Mouse (Mus musculus): Measurements from ENCODE around the gene Gcdh. TPM values are rescaled to one million over a fixed set of nuclear protein-coding genes. Genes with fewer than 3 reads are reported as not detected.
A peak's percentile ranks its signal among the peaks of the same experiment; 100 is the strongest.
"Not testable (repeated sequence)": the region's sequence is repeated elsewhere in the genome, so short reads cannot be mapped to it uniquely, and the experiment has no call there.

The Gcdh gene
- total and polyA plus RNA-seq, 2 experiments: 560 to 2,081 TPM

- TF ChIP-seq CTCF (IDR thresholded peaks at IDR 0.05; ENCODE audit: low read depth, low read length): no peak
- Histone ChIP-seq H3K36me3 (ENCODE audit: control insufficient read depth, insufficient read depth, low read length) (no peaks in the 10 kb centered on the region), H3K9ac (ENCODE audit: low read depth, low read length) (peak overlapping the region; percentile 76), H3K79me2 (ENCODE audit: control insufficient read depth, insufficient read depth, low read length) (peaks cover 4% of the 10 kb centered on the region; the same call in 1 of the 2 replicates), H3K27me3 (ENCODE audit: control insufficient read depth, insufficient read depth, low read length) (no peaks in the 10 kb centered on the region), H3K27ac (replicated peaks; ENCODE audit: insufficient read depth, low read depth, low read length) (no peak overlapping the region), H3K4me3 (ENCODE audit: insufficient read depth, low read depth, low read length) (peak overlapping the region; percentile 72), H3K4me1 (ENCODE audit: control insufficient read depth, insufficient read depth, low read length) (peaks cover 11% of the 10 kb centered on the region; the same call in 1 of the 2 replicates)
- WGBS: 54% methylated on average over 20 of the region's 20 CpGs
- DNase-seq (ENCODE audit: extremely low read depth, low read depth, low spot score): no peak
These were observed 15.5 kb upstream of the Gcdh start for GRCm38 (mm10) chr8:84909162-84909767.

- Histone ChIP-seq H3K36me3 (ENCODE audit: control insufficient read depth, insufficient read depth, low read length) (no peaks in the 10 kb centered on the region), H3K27ac (replicated peaks; ENCODE audit: insufficient read depth, low read depth, low read length) (peak within 1 kb of the TSS; percentile 66), H3K9ac (ENCODE audit: low read depth, low read length) (peak within 1 kb of the TSS; percentile 76), H3K4me3 (ENCODE audit: insufficient read depth, low read depth, low read length) (peak within 1 kb of the TSS; percentile 72), H3K27me3 (ENCODE audit: control insufficient read depth, insufficient read depth, low read length) (no peaks in the 10 kb centered on the region), H3K79me2 (ENCODE audit: control insufficient read depth, insufficient read depth, low read length) (peaks cover 4% of the 10 kb centered on the region; the same call in 1 of the 2 replicates), H3K4me1 (ENCODE audit: control insufficient read depth, insufficient read depth, low read length) (peaks cover 8% of the 10 kb centered on the region; the same call in 1 of the 2 replicates)
- under 1% methylated on average over 45 of the region's 45 CpGs for WGBS
- peak; percentile 93 for DNase-seq (ENCODE audit: extremely low read depth, low read depth, low spot score)
- TF ChIP-seq CTCF (IDR thresholded peaks at IDR 0.05; ENCODE audit: low read depth, low read length) (0 out of 2 replicates have a peak, but pooled peaks have one; percentile 1), POLR2A (IDR thresholded peaks at IDR 0.05; ENCODE audit: extremely low read depth, insufficient read depth, low read length) (peak; percentile 19; the same call in 1 of the 2 replicates)
These were observed 14.9 kb upstream of the Gcdh start, which contains the start of gene Dnase2a for GRCm38 (mm10) chr8:84908421-84909161. Gene Dnase2a (plus strand): TSS chr8:84908560.

GRCm38 (mm10) chr8:84907979-84908378, 14.3 kb upstream of the Gcdh start:
- Histone ChIP-seq H3K4me3 (ENCODE audit: insufficient read depth, low read depth, low read length) (peak overlapping the region; percentile 26; the same call in 1 of the 2 replicates), H3K27ac (replicated peaks; ENCODE audit: insufficient read depth, low read depth, low read length) (0 out of 2 replicates have a peak overlapping the region, but pooled peaks have one; percentile 36)
- H3K36me3 ChIP-seq (ENCODE audit: control insufficient read depth, insufficient read depth, low read length); H3K9ac ChIP-seq (ENCODE audit: low read depth, low read length); H3K4me1 ChIP-seq (ENCODE audit: control insufficient read depth, insufficient read depth, low read length); H3K79me2 ChIP-seq (ENCODE audit: control insufficient read depth, insufficient read depth, low read length); DNase-seq (ENCODE audit: extremely low read depth, low read depth, low spot score); H3K27me3 ChIP-seq (ENCODE audit: control insufficient read depth, insufficient read depth, low read length): not testable (repeated sequence)
- WGBS: 10% methylated on average over 7 of the region's 7 CpGs

GRCm38 (mm10) chr8:84907493-84907892, 13.8 kb upstream of the Gcdh start:
- no peak for TF ChIP-seq CTCF (IDR thresholded peaks at IDR 0.05; ENCODE audit: low read depth, low read length)
- TF ChIP-seq POLR2A (IDR thresholded peaks at IDR 0.05; ENCODE audit: extremely low read depth, insufficient read depth, low read length): no peak
- DNase-seq (ENCODE audit: extremely low read depth, low read depth, low spot score): no peak
- WGBS: 62% methylated on average over 8 of the region's 8 CpGs
- Histone ChIP-seq H3K4me3 (ENCODE audit: insufficient read depth, low read depth, low read length) (no peak overlapping the region), H3K36me3 (ENCODE audit: control insufficient read depth, insufficient read depth, low read length) (no peaks in the 10 kb centered on the region), H3K79me2 (ENCODE audit: control insufficient read depth, insufficient read depth, low read length) (peaks cover 4% of the 10 kb centered on the region; the same call in 1 of the 2 replicates), H3K4me1 (ENCODE audit: control insufficient read depth, insufficient read depth, low read length) (peaks cover 3% of the 10 kb centered on the region; the same call in 1 of the 2 replicates), H3K27me3 (ENCODE audit: control insufficient read depth, insufficient read depth, low read length) (no peaks in the 10 kb centered on the region), H3K27ac (replicated peaks; ENCODE audit: insufficient read depth, low read depth, low read length) (no peak overlapping the region), H3K9ac (ENCODE audit: low read depth, low read length) (no peak overlapping the region)

- H3K9ac ChIP-seq (ENCODE audit: low read depth, low read length): no peak overlapping the region
- H3K4me1 ChIP-seq (ENCODE audit: control insufficient read depth, insufficient read depth, low read length): peaks cover 6% of the 10 kb centered on the region
- no peak overlapping the region for H3K4me3 ChIP-seq (ENCODE audit: insufficient read depth, low read depth, low read length)
- H3K27ac ChIP-seq (replicated peaks; ENCODE audit: insufficient read depth, low read depth, low read length): no peak overlapping the region
- 94% methylated on average over 9 of the region's 9 CpGs for WGBS
- no peak for DNase-seq (ENCODE audit: extremely low read depth, low read depth, low spot score)
- no peaks in the 10 kb centered on the region for H3K27me3 ChIP-seq (ENCODE audit: control insufficient read depth, insufficient read depth, low read length)
- TF ChIP-seq CTCF (IDR thresholded peaks at IDR 0.05; ENCODE audit: low read depth, low read length): no peak
- TF ChIP-seq POLR2A (IDR thresholded peaks at IDR 0.05; ENCODE audit: extremely low read depth, insufficient read depth, low read length): no peak
- H3K36me3 ChIP-seq (ENCODE audit: control insufficient read depth, insufficient read depth, low read length): no peaks in the 10 kb centered on the region
- H3K79me2 ChIP-seq (ENCODE audit: control insufficient read depth, insufficient read depth, low read length): peaks cover 4% of the 10 kb centered on the region; the same call in 1 of the 2 replicates
These were observed 13.3 kb upstream of the Gcdh start for GRCm38 (mm10) chr8:84907037-84907436.

- H3K79me2 ChIP-seq (ENCODE audit: control insufficient read depth, insufficient read depth, low read length): peaks cover under 1% of the 10 kb centered on the region; the same call in 1 of the 2 replicates
These were observed 10.6 kb upstream of the Gcdh start for GRCm38 (mm10) chr8:84904351-84904750.

More at GRCm38 (mm10) chr8:84904351-84904750, 10.6 kb upstream of the Gcdh start:
- H3K27ac ChIP-seq (replicated peaks; ENCODE audit: insufficient read depth, low read depth, low read length): no peak overlapping the region
- H3K4me1 ChIP-seq (ENCODE audit: control insufficient read depth, insufficient read depth, low read length): peaks cover 6% of the 10 kb centered on the region
- H3K9ac ChIP-seq (ENCODE audit: low read depth, low read length): no peak overlapping the region
- DNase-seq (ENCODE audit: extremely low read depth, low read depth, low spot score): no peak
- H3K27me3 ChIP-seq (ENCODE audit: control insufficient read depth, insufficient read depth, low read length): no peaks in the 10 kb centered on the region
- H3K36me3 ChIP-seq (ENCODE audit: control insufficient read depth, insufficient read depth, low read length): no peaks in the 10 kb centered on the region
- TF ChIP-seq POLR2A (IDR thresholded peaks at IDR 0.05; ENCODE audit: extremely low read depth, insufficient read depth, low read length) (no peak), CTCF (IDR thresholded peaks at IDR 0.05; ENCODE audit: low read depth, low read length) (no peak)
- no peak overlapping the region for H3K4me3 ChIP-seq (ENCODE audit: insufficient read depth, low read depth, low read length)
- 81% methylated on average over 7 of the region's 7 CpGs for WGBS

All from liver, adult 2 months (tissue).